Mouse (Mus musculus) cerebellum, adult (tissue): ENCODE measurements at regions not wholly inside any gene's neighbourhood (a gene's known extent, or its start where the extent isn't known, plus 50 kb on each side); places are given as distances from the start of the nearest gene placed in this dataset.

ENCODE experiments used
- ATAC-seq: cut with Nextera tagmentation; 2 replicates; pipeline ENCODE4 v1.9.2; 2017; ENCODE audit warnings: mild to moderate bottlenecking, moderate library complexity, mixed read lengths; ENCODE audit not compliant: insufficient number of reproducible peaks, low FRiP score, low TSS enrichment

DNA sequence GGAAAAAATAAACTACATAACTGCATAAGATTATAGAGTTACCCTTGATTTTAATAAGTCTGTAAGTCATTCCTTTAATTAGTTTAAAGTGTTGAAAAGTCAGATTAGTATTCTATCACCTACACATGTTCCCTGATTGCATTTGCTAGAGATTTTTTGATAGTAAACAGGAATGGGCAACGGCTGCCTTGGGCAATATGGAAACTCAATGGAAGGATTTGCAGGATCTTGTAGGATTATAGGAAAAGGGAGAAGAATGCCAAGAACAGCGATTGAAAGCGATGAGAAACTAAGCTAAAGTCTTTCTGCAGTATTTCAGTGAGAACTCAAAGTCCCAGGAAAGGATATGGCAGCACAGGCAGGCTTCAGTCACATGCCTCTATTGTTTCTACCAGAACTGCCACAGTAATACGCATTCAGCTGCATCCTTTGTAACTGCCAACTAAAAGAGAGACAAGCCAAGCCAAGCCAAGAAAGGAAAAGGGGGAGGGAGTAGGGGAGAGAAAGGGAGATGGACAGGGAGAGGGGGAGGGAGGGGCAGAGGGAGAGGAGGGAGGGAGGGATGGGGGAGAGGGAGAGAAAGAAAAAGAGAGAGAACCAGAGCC is 340.3 kb downstream of the Kif16b start:
- no peak for ATAC-seq

GRCm38 (mm10) chr2:142560400-142560799 is 340.9 kb downstream of the Kif16b start:
- ATAC-seq: no peak

- ATAC-seq: no peak
These were observed 341.4 kb downstream of the Kif16b start for GRCm38 (mm10) chr2:142559946-142560345.

GRCm38 (mm10) chr2:142554851-142555250 is 346.5 kb downstream of the Kif16b start:
- peak; percentile 94 for ATAC-seq

DNA sequence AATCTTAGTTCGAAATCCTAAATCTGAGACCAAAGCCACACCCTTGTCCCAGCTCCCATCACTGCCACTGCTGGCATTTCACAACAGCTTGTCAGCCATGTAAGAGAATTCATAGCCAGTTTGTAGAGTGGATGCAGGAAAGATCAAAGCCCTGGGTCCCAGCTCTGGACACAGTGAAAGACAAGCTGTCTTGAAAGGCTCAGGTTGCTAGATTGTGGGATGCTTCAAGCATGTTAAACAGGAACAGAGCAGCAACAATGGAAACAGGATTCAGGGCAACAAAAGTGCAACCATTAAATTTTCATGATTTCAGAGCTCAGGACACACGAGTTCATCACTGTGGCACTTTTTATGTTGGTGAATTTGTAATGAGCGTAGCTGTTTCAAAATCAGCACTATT is 349.6 kb downstream of the Kif16b start:
- ATAC-seq: no peak

DNA sequence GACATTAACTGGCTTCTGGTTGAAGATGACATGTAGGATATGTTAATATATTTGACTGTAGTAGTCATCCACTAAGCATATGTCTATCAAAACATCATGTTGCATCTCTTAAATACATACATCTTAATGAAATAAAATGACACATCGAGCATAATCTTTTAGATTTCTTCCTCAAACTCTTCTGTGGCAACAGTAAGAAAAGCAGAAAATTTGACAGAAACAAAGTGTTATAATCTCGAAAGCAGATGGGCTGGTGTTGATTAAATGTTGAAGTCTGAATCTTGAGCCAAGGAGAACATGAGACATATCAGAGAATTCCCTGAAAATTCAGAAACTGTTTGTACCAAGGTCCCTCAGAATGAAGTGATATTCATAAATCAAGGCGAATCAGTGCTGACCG is 352.6 kb downstream of the Kif16b start:
- ATAC-seq: no peak

DNA sequence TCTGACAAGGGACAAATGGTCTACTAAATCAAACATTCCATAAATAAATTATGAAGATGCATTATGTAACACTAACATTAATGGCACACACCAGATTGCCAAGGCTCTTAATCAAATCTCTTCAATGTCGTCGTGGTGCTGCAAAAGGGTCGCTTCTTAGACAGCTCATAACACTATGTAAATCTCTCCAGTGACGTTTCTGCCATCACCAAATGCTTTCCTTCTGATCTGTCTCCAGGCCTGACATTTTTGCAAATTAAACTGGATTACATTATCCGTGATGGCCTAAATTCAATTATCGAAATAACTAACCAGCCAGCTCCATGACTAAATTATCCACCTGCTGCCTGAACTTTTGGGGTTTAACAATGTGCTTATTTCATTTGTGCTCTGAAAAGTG is 356.4 kb downstream of the Kif16b start:
- no peak for ATAC-seq

DNA sequence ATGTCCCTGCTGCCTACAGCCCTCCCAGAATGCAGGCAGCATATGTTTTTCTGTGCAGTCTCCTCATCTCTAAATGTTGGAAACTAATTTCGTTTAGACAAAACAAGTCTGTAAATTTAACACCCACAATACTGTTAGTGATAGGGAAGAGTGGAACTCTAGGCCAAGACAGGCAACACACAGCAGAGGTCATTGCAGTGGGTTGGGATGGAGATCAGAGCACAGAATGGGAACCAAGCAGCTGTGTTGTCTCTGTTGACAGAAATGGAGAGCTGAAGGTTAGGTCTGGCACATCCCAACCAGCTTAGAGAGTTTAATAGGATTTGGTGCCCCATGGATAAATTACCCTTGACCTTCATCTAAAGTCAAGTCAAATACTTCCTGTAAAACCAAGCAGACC is 361.4 kb downstream of the Kif16b start:
- no peak for ATAC-seq

- ATAC-seq: no peak
These were observed 367.8 kb downstream of the Kif16b start for GRCm38 (mm10) chr2:142533555-142533954.

DNA sequence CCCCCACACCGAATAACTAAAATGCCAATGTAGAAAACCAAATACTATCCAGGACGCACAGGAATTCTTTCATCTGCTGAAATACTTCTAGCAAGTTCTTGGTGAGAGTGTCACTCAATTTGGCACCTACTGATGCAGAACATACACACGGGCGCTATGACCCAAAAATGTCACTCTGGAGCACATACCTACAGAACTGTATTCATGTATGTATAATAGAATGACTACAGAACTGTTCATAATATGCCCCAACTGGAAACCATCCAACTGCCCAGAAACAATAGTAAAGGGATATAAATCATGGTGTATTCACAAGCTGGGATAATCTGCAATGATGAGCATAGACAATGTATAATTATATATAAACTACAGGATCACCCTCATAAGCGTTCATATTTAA is 378.9 kb downstream of the Kif16b start:
- ATAC-seq: no peak

DNA sequence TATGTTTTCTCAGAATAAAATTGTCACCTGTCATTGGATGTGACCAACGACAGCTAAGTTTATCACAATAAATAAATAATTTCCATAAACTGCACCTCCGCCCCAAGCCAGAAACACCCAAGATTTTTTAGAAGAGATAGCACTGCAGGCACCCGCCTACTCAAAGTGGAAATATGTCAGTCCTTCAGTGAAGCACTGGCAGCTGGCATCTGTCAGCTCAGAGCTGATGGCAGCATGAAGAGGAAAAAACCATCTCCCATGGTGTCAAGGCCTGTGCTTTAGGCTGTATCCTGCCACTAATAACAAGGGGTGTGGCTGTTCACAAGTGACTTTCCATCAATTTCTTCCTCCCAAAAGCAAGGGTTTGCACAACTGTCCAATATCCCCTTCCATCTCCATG is 383.6 kb downstream of the Kif16b start:
- ATAC-seq: no peak

GRCm38 (mm10) chr2:142505216-142505615 is 396.1 kb downstream of the Kif16b start:
- ATAC-seq: no peak
